ENCODE assay signal across 7 mouse cellular contexts in the genomic region with DNA sequence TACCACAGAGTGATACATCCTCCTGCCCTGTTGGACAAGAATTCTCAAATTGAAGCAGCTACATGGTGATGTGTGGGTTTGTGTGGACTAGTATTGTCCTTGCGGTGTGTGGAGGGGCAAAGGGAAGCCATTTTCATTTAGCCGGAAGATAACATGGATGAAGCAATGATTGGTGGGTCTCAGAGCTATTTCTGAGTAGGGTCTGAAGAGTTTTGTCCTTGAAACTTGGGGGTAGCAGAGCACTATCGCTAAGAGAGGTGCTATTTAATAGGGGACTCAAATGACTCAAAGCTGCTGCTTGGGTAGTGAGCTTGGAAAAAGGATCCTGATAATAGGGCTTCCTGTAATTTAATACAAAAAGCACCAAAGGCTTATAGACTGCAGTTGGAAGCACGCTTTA. TPM values are rescaled to one million over a fixed set of nuclear protein-coding genes. Genes with fewer than 3 reads are reported as not detected.
A peak's percentile ranks its signal among the peaks of the same experiment; 100 is the strongest.
DNase-seq lines count a peak whose midpoint lies in the region; ATAC-seq and TF ChIP-seq lines count a peak whose summit lies in the region.

No protein-coding gene starts in this region.

- no peak overlapping the region for H3K27ac ChIP-seq in lung, postnatal 0 days (ENCODE audit: low read length)
- no peak overlapping the region for H3K27ac ChIP-seq in forebrain, postnatal 0 days (ENCODE audit: low read depth, low read length)
- no peak overlapping the region for H3K27ac ChIP-seq in liver, embryonic 12.5 days
- no peak overlapping the region for H3K27ac ChIP-seq in stomach, postnatal 0 days (replicated peaks)

- 82% methylated on average over 4 of the region's 4 CpGs for WGBS in lung, postnatal 0 days
- WGBS in forebrain, postnatal 0 days, result 82% methylated on average over 4 of the region's 4 CpGs
- WGBS in liver, embryonic 12.5 days (ENCODE audit: insufficient replicate concordance), result 79% methylated on average over 4 of the region's 4 CpGs
- WGBS in stomach, postnatal 0 days, result 79% methylated on average over 4 of the region's 4 CpGs

- no peak for TF ChIP-seq CTCF in lung, postnatal 0 days (IDR thresholded peaks at IDR 0.05)
- no peak for TF ChIP-seq CTCF in forebrain, postnatal 0 days (IDR thresholded peaks at IDR 0.05; ENCODE audit: low read depth)
- no peak for TF ChIP-seq CTCF in stomach, postnatal 0 days (IDR thresholded peaks at IDR 0.05; ENCODE audit: low read depth)

- DNase-seq in lung, postnatal 0 days (ENCODE audit: low spot score), result no peak
- no peak for DNase-seq in lung, postnatal 25 days (ENCODE audit: low spot score)
- DNase-seq in forebrain, postnatal 0 days, result no peak
- no peak for DNase-seq in stomach, postnatal 0 days (ENCODE audit: low spot score)
- DNase-seq in adrenal gland, postnatal 4 days (ENCODE audit: low spot score in 2 of 2), result no peak

- no peaks in the 10 kb centered on the region for H3K27me3 ChIP-seq in lung, postnatal 0 days (replicated peaks; ENCODE audit: insufficient read depth, low read length)
- H3K27me3 ChIP-seq in forebrain, postnatal 0 days (ENCODE audit: insufficient read depth, low read length), result no peaks in the 10 kb centered on the region
- H3K27me3 ChIP-seq in liver, embryonic 12.5 days (replicated peaks), result no peaks in the 10 kb centered on the region
- no peaks in the 10 kb centered on the region for H3K27me3 ChIP-seq in stomach, postnatal 0 days (ENCODE audit: control insufficient read depth, insufficient read depth, low read length)

- peaks cover 7% of the 10 kb centered on the region; the same call in 1 of the 2 replicates for H3K4me1 ChIP-seq in lung, postnatal 0 days (ENCODE audit: insufficient read depth, low read depth, low read length)
- H3K4me1 ChIP-seq in forebrain, postnatal 0 days (ENCODE audit: insufficient read depth), result peaks cover 9% of the 10 kb centered on the region; the same call in 1 of the 2 replicates
- H3K4me1 ChIP-seq in liver, embryonic 12.5 days, result peaks cover 43% of the 10 kb centered on the region
- no peaks in the 10 kb centered on the region for H3K4me1 ChIP-seq in stomach, postnatal 0 days (replicated peaks; ENCODE audit: control insufficient read depth, insufficient read depth)

- H3K9ac ChIP-seq in lung, postnatal 0 days (replicated peaks; ENCODE audit: low read depth), result no peak overlapping the region
- no peak overlapping the region for H3K9ac ChIP-seq in forebrain, postnatal 0 days
- no peak overlapping the region for H3K9ac ChIP-seq in liver, embryonic 12.5 days
- no peak overlapping the region for H3K9ac ChIP-seq in stomach, postnatal 0 days (ENCODE audit: low read length)

- no peak overlapping the region for H3K4me3 ChIP-seq in lung, postnatal 0 days (ENCODE audit: low read depth, low read length)
- H3K4me3 ChIP-seq in forebrain, postnatal 0 days (ENCODE audit: low read depth, low read length), result peak overlapping the region; percentile 11
- H3K4me3 ChIP-seq in liver, embryonic 12.5 days, result peak overlapping the region; percentile 99
- H3K4me3 ChIP-seq in stomach, postnatal 0 days (ENCODE audit: low read depth, low read length), result 0 out of 2 replicates have a peak overlapping the region, but pooled peaks have one; percentile 4

- TF ChIP-seq EP300 in lung, postnatal 0 days (IDR thresholded peaks at IDR 0.05), result no peak
- TF ChIP-seq EP300 in stomach, postnatal 0 days (optimal IDR thresholded peaks at IDR 0.05), result no peak

- H3K9me3 ChIP-seq in lung, postnatal 0 days (ENCODE audit: low read length), result no peaks in the 10 kb centered on the region
- H3K9me3 ChIP-seq in forebrain, postnatal 0 days (ENCODE audit: low read length), result no peaks in the 10 kb centered on the region
- H3K9me3 ChIP-seq in liver, embryonic 12.5 days (replicated peaks), result no peaks in the 10 kb centered on the region
- H3K9me3 ChIP-seq in stomach, postnatal 0 days (ENCODE audit: control insufficient read depth, low read length), result no peaks in the 10 kb centered on the region

- no peak for ATAC-seq in lung, postnatal 0 days
- no peak for ATAC-seq in forebrain, postnatal 0 days
- no peak for ATAC-seq in liver, embryonic 12.5 days
- ATAC-seq in stomach, postnatal 0 days (ENCODE audit: low FRiP score, low TSS enrichment), result no peak
- no peak for ATAC-seq in CD4-positive, CD25-positive, alpha-beta regulatory T cell, adult 4 months

- peak overlapping the region; percentile 34; the same call in 1 of the 2 replicates for H3K4me2 ChIP-seq in lung, postnatal 0 days (replicated peaks; ENCODE audit: low read depth, low read length)
- H3K4me2 ChIP-seq in forebrain, postnatal 0 days (ENCODE audit: low read depth), result peak overlapping the region; percentile 35
- H3K4me2 ChIP-seq in liver, embryonic 12.5 days, result peak overlapping the region; percentile 95
- peak overlapping the region; percentile 29; the same call in 1 of the 2 replicates for H3K4me2 ChIP-seq in stomach, postnatal 0 days (replicated peaks; ENCODE audit: low read depth)

- H3K36me3 ChIP-seq in lung, postnatal 0 days (ENCODE audit: insufficient read depth, low read length), result no peaks in the 10 kb centered on the region
- peaks cover 18% of the 10 kb centered on the region for H3K36me3 ChIP-seq in forebrain, postnatal 0 days (ENCODE audit: insufficient read depth)
- peaks cover 36% of the 10 kb centered on the region for H3K36me3 ChIP-seq in liver, embryonic 12.5 days
- no peaks in the 10 kb centered on the region for H3K36me3 ChIP-seq in stomach, postnatal 0 days (ENCODE audit: control insufficient read depth, insufficient read depth, low read length)

RNA-seq across cellular contexts. Expression of a gene that starts 0.7 kb away (rescaled TPM):
- 34.6 and 37.4 TPM in 2 replicates for polyA plus RNA-seq in lung, postnatal 0 days (2015; fragmentation: Nextera tagmentation; extraction: Ambion mirVana)
- 32.6 and 37.0 TPM in 2 replicates for total RNA-seq in forebrain, postnatal 0 days (2014; rRNA removed)
- 16.4 and 25.4 TPM in 2 replicates for polyA plus RNA-seq in forebrain, postnatal 0 days (2015; fragmentation: Nextera tagmentation; extraction: Ambion mirVana)
- polyA plus RNA-seq in liver, embryonic 12.5 days (2016; fragmentation: Nextera tagmentation; extraction: Ambion mirVana), result 24.4 and 24.9 TPM in 2 replicates
- 31.2 and 32.9 TPM in 2 replicates for polyA plus RNA-seq in stomach, postnatal 0 days (2015; fragmentation: Nextera tagmentation; extraction: Ambion mirVana)
- 100 to 1,000 TPM; 180 to 182 TPM for total RNA-seq in adrenal gland, postnatal 4 days (2021)
- polyA plus RNA-seq in CD4-positive, CD25-positive, alpha-beta regulatory T cell, adult 4 months (2017; shearing (Covaris generic)), result 10 to 100 TPM; 19.2 to 20.8 TPM

RNA-seq across cellular contexts. Expression of a gene that starts 25.0 kb away (rescaled TPM):
- 18.4 and 19.6 TPM in 2 replicates for polyA plus RNA-seq in lung, postnatal 0 days (2015; fragmentation: Nextera tagmentation; extraction: Ambion mirVana)
- total RNA-seq in forebrain, postnatal 0 days (2014; rRNA removed), result 8.0 and 12.6 TPM in 2 replicates
- polyA plus RNA-seq in forebrain, postnatal 0 days (2015; fragmentation: Nextera tagmentation; extraction: Ambion mirVana), result 8.2 and 10.6 TPM in 2 replicates
- polyA plus RNA-seq in liver, embryonic 12.5 days (2016; fragmentation: Nextera tagmentation; extraction: Ambion mirVana), result 18.5 and 18.9 TPM in 2 replicates
- polyA plus RNA-seq in stomach, postnatal 0 days (2015; fragmentation: Nextera tagmentation; extraction: Ambion mirVana), result 9.4 and 10.0 TPM in 2 replicates
- total RNA-seq in adrenal gland, postnatal 4 days (2021), result 10 to 100 TPM; 13.1 to 18.4 TPM
- polyA plus RNA-seq in CD4-positive, CD25-positive, alpha-beta regulatory T cell, adult 4 months (2017; shearing (Covaris generic)), result 10 to 100 TPM in 1 of 2 experiments, 1 to 10 TPM in 1; 6.2 to 13.4 TPM

RNA-seq across cellular contexts. Expression of a gene that starts 25.2 kb away (rescaled TPM):
- polyA plus RNA-seq in lung, postnatal 0 days (2015; fragmentation: Nextera tagmentation; extraction: Ambion mirVana), result 52.6 and 70.9 TPM in 2 replicates
- total RNA-seq in forebrain, postnatal 0 days (2014; rRNA removed), result 98.1 and 138 TPM in 2 replicates
- 184 and 202 TPM in 2 replicates for polyA plus RNA-seq in forebrain, postnatal 0 days (2015; fragmentation: Nextera tagmentation; extraction: Ambion mirVana)
- 37.2 and 38.4 TPM in 2 replicates for polyA plus RNA-seq in liver, embryonic 12.5 days (2016; fragmentation: Nextera tagmentation; extraction: Ambion mirVana)
- polyA plus RNA-seq in stomach, postnatal 0 days (2015; fragmentation: Nextera tagmentation; extraction: Ambion mirVana), result 39.6 and 41.6 TPM in 2 replicates
- total RNA-seq in adrenal gland, postnatal 4 days (2021), result 10 to 100 TPM; 47.2 to 54.9 TPM
- 10 to 100 TPM; 29.0 to 34.9 TPM for polyA plus RNA-seq in CD4-positive, CD25-positive, alpha-beta regulatory T cell, adult 4 months (2017; shearing (Covaris generic))

Comparison
In these comparisons a context has a peak if more than half of its experiments do, and no peak if none do; other contexts are left out.
1. H3K4me2 ChIP-seq: peak in every context shown above with its lines; median percentile 95 in liver, embryonic 12.5 days; 35 in forebrain, postnatal 0 days; 34 in lung, postnatal 0 days; 29 in stomach, postnatal 0 days.